Mouse (Mus musculus): ENCODE measurements around the gene Cxcr5. TPM values are rescaled to one million over a fixed set of nuclear protein-coding genes. Genes with fewer than 3 reads are reported as not detected.

The Cxcr5 gene
- polyA plus RNA-seq, 1 experiment: not detected

DNA sequence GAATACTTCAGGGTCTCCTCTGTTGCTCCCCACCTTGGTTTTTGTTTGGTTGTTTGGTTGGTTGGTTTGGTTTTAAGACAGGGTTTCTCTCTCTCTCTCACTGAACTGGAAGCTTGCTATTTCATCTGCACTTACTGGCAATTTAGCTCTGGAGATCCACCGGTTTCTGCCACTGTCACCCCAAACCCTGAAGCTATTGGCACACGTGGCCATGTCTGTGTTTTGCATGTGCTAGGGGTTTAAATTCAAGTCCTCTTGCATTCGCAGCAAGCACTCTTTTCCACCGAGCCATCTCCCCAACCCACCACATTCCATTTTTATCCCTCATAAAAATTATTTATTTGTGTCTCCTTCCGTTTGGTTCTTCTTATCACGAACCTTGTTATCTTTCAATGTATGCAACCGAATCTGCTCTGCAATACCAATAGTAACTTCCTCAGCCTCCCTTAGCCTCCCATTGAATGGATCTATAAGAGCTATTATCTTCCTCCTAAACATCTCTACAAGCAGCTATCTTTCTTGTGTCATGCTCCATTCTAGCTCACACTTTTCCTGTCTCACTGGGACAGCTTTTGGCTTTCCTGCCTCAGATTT lies 30.0 kb upstream of the Cxcr5 start:
- H3K4me1 ChIP-seq (ENCODE audit: control insufficient read depth, insufficient read depth, low read length): no peaks in the 10 kb centered on the region
- H3K27ac ChIP-seq (ENCODE audit: insufficient read depth, low read depth, low read length): no peak overlapping the region
- WGBS: 72% methylated on average over 7 of the region's 7 CpGs
- H3K4me3 ChIP-seq (ENCODE audit: insufficient read depth, low read depth, low read length): no peak overlapping the region
- TF ChIP-seq POLR2A (IDR thresholded peaks at IDR 0.05; ENCODE audit: insufficient read depth, low read depth, low read length) (no peak), CTCF (IDR thresholded peaks at IDR 0.05; ENCODE audit: insufficient read depth, low read depth, low read length) (no peak)

DNA sequence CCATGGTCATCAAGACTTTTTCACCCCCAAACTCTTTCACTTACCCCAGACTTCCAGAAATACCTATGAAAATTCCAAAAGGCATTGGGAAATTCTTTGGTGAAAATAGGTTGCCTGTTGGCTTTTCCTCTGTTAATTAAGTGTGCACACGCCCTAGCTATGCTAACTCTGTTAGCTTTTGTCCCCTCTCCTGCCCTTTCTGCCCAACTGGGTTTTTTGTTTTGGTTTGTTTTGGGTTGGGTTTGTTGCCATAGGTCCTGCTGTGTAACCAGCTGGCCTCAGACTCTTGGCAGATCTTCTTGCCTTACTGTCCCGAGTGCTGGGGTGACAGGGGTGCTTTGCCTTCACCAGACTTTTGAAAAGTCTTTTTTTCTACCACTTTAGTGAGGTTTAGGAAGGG lies 29.3 kb upstream of the Cxcr5 start:
- no peak overlapping the region for H3K4me3 ChIP-seq (ENCODE audit: insufficient read depth, low read depth, low read length)
- no peak overlapping the region for H3K27ac ChIP-seq (ENCODE audit: insufficient read depth, low read depth, low read length)
- H3K4me1 ChIP-seq (ENCODE audit: control insufficient read depth, insufficient read depth, low read length): no peaks in the 10 kb centered on the region
- TF ChIP-seq CTCF (IDR thresholded peaks at IDR 0.05; ENCODE audit: insufficient read depth, low read depth, low read length) (no peak), POLR2A (IDR thresholded peaks at IDR 0.05; ENCODE audit: insufficient read depth, low read depth, low read length) (no peak)
- 46% methylated on average over 2 of the region's 2 CpGs for WGBS

DNA sequence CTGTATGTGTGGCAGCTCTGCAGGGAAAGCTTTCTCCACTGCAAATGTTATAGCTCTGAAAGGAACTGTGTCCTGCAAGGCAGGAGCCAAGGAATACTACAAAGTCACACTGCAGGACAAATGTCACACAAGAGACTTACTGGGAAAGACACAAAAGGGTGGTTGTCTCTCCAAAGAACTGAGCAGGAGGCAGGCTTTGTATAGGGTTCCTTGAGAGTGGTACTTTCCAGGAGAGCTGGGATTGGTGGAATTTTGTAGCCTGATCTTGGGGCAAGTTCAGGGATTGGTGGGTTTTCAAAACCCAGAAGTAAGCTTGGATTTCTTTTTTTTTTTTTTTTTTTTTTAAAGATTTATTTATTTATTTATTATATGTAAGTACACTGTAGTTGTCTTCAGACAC lies 27.4 kb upstream of the Cxcr5 start:
- Histone ChIP-seq H3K4me1 (ENCODE audit: control insufficient read depth, insufficient read depth, low read length) (no peaks in the 10 kb centered on the region), H3K27ac (ENCODE audit: insufficient read depth, low read depth, low read length) (no peak overlapping the region), H3K4me3 (ENCODE audit: insufficient read depth, low read depth, low read length) (no peak overlapping the region)
- TF ChIP-seq POLR2A (IDR thresholded peaks at IDR 0.05; ENCODE audit: insufficient read depth, low read depth, low read length): no peak
- TF ChIP-seq CTCF (IDR thresholded peaks at IDR 0.05; ENCODE audit: insufficient read depth, low read depth, low read length): no peak

DNA sequence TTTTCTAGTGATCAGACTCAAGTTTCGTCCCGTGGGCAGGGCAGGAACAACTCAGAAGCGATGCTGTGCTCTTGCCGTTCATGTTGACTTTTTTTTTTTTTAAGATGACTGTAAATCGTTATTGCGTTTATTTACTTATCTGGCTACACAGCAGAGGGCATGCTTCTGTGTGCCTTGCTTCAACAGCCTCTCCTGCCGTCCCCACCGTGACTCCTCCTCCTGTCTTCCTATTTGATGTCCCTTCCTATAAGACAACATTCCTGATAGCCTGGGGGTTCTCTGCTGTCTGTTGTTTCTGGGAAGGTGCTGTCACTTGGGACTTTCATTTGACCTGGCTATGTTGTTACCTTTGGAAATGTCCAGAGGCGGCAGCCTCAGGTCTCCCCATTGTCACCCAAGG lies 26.9 kb upstream of the Cxcr5 start:
- Histone ChIP-seq H3K4me1 (ENCODE audit: control insufficient read depth, insufficient read depth, low read length) (no peaks in the 10 kb centered on the region), H3K4me3 (ENCODE audit: insufficient read depth, low read depth, low read length) (no peak overlapping the region), H3K27ac (ENCODE audit: insufficient read depth, low read depth, low read length) (no peak overlapping the region)
- TF ChIP-seq POLR2A (IDR thresholded peaks at IDR 0.05; ENCODE audit: insufficient read depth, low read depth, low read length) (no peak), CTCF (IDR thresholded peaks at IDR 0.05; ENCODE audit: insufficient read depth, low read depth, low read length) (no peak)
- 78% methylated on average over 9 of the region's 9 CpGs for WGBS

DNA sequence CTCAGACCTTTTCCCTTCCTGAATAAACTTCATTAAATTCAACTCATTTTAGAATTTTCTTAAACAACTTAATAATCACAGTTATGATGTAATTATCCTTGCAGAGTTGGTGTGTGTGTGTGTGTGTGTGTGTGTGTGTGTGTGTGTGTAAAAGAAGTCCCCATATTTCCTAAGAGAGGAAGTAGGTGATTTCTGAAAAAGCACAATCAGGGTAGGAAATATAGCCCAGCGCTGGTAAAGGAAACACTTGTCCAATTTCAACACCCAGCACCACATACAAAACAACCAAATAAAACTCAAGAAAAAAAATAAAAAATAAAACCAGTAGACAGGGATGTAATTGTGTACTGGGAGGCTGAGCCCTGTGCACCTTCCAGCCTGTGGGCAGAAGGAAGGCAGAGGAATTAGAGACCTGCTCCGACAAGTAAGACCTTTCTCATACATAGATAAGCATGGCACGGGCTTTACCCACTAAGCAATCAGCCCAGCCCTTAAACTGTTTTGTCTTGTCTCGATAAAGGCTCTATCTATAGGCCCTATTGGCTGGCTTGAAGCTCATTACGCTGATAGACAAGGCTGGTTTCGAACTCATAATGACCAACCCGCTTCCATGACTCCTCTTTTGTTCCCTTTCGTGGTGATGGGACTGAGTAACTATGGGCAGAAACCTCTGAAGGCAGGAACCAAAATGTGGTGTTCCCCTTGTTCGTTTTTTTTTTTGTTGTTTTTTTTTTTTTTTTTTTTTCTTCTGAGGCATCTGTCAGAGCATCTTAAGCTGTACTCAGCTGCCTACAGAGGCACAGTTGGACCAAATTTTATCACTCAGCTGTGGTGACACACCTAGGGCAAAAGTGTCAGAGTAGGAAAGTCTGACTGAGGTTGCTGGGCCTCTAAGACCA lies 25.8 kb upstream of the Cxcr5 start:
- 88% methylated on average over 9 of the region's 9 CpGs for WGBS
- 0 out of 2 replicates have a peak, but pooled peaks cover under 1% of the 10 kb centered on the region for H3K4me1 ChIP-seq (ENCODE audit: control insufficient read depth, insufficient read depth, low read length)
- TF ChIP-seq CTCF (IDR thresholded peaks at IDR 0.05; ENCODE audit: insufficient read depth, low read depth, low read length) (no peak), POLR2A (IDR thresholded peaks at IDR 0.05; ENCODE audit: insufficient read depth, low read depth, low read length) (no peak)
- no peak overlapping the region for H3K27ac ChIP-seq (ENCODE audit: insufficient read depth, low read depth, low read length)
- no peak overlapping the region for H3K4me3 ChIP-seq (ENCODE audit: insufficient read depth, low read depth, low read length)

DNA sequence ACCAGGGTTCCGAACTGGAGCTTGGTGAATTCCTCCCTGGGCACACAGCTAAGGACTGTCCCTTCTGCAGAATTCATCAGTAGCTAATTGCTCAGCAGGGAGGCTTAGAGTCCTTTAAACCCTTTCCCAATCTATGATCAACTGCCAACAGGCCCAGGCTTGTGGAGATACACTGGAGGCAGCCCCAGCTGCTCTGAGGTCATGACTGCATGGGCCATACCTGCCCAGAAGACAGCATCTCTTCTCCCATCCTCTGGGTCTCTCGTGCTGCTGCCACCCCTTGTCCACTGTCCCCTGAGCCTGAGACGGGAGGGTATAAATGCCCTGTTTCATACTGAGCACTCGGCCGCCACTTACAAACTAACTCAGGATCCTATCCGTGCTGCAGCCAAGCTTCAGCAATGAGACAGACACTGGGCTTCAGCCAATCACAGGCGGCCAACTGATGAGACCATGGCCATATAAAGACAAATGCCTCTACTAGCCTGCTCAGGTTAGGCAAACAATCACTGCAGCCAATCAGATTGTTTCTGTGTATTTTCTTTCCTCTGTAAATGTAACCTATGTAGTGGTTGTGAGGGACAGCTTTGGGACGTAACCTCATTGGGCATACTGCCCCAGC lies 25.1 kb upstream of the Cxcr5 start:
- H3K27ac ChIP-seq (ENCODE audit: insufficient read depth, low read depth, low read length): no peak overlapping the region
- WGBS: 73% methylated on average over 8 of the region's 8 CpGs
- 0 out of 2 replicates have a peak, but pooled peaks cover 3% of the 10 kb centered on the region for H3K4me1 ChIP-seq (ENCODE audit: control insufficient read depth, insufficient read depth, low read length)
- no peak for TF ChIP-seq POLR2A (IDR thresholded peaks at IDR 0.05; ENCODE audit: insufficient read depth, low read depth, low read length)
- TF ChIP-seq CTCF (IDR thresholded peaks at IDR 0.05; ENCODE audit: insufficient read depth, low read depth, low read length): no peak
- no peak overlapping the region for H3K4me3 ChIP-seq (ENCODE audit: insufficient read depth, low read depth, low read length)

DNA sequence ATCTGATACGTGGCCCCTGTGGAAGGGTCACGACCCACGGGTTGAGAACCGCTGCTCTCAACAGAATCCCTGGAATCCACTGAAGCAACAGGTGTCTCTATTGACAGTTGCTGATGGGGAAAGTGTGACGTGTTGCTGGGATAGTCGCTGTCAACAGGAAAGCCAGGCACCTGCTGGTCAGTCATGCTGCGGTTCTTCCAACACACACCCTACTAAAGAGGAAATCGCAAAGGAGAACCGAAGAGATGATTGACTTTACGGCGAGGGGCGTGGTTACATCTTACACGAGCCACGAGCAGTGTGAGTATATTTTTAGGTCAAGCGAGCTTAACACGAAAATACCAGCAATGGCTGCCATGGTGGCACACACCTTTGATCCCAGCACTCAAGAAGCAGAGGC lies 20.7 kb upstream of the Cxcr5 start:
- TF ChIP-seq POLR2A (IDR thresholded peaks at IDR 0.05; ENCODE audit: insufficient read depth, low read depth, low read length) (no peak), CTCF (IDR thresholded peaks at IDR 0.05; ENCODE audit: insufficient read depth, low read depth, low read length) (no peak)
- Histone ChIP-seq H3K4me3 (ENCODE audit: insufficient read depth, low read depth, low read length) (no peak overlapping the region), H3K27ac (ENCODE audit: insufficient read depth, low read depth, low read length) (no peak overlapping the region), H3K4me1 (ENCODE audit: control insufficient read depth, insufficient read depth, low read length) (peaks cover 6% of the 10 kb centered on the region; the same call in 1 of the 2 replicates)
- 92% methylated on average over 16 of the region's 16 CpGs for WGBS

DNA sequence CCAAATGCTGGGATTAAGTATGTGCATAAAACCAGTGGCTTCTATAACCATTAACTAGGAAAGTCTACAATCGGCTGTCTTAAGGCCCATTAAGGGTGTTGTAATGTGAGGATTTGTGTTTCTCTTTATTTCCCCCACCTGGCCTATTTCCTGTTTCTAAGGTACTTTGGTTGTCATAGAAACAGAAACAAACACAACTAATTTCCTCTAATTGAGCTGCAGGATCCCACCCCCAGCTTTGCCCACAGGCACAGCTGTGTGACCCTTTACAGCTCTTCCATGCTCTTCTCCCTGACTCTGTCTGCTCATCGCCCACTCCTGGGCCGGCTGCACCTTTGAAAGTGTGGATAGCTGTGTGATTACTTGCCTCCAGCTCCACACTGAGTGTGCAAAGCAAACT lies 19.7 kb upstream of the Cxcr5 start:
- WGBS: 32% methylated on average over 3 of the region's 3 CpGs
- TF ChIP-seq POLR2A (IDR thresholded peaks at IDR 0.05; ENCODE audit: insufficient read depth, low read depth, low read length) (no peak), CTCF (IDR thresholded peaks at IDR 0.05; ENCODE audit: insufficient read depth, low read depth, low read length) (no peak)
- Histone ChIP-seq H3K4me1 (ENCODE audit: control insufficient read depth, insufficient read depth, low read length) (peaks cover 6% of the 10 kb centered on the region; the same call in 1 of the 2 replicates), H3K27ac (ENCODE audit: insufficient read depth, low read depth, low read length) (no peak overlapping the region), H3K4me3 (ENCODE audit: insufficient read depth, low read depth, low read length) (no peak overlapping the region)

DNA sequence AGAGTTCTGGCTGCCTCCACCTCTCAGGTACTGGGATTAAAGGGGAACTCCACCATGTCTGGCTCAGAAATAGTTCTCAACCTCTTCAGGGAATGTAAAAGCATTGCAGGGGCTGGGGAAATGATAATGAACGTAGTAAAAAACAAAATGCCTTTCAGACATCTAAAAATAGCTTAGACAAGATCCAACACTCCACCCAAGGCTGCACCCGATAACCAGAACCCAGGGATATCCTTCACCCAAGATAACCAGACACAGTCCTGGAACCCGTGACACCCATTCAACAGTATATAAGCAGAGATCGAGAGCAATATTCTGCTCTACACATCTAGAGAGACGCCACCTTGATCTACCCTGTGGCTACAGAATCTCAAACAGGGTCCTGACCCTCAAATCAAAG lies 18.4 kb upstream of the Cxcr5 start:
- Histone ChIP-seq H3K4me3 (ENCODE audit: insufficient read depth, low read depth, low read length) (no peak overlapping the region), H3K4me1 (ENCODE audit: control insufficient read depth, insufficient read depth, low read length) (peaks cover 6% of the 10 kb centered on the region; the same call in 1 of the 2 replicates), H3K27ac (ENCODE audit: insufficient read depth, low read depth, low read length) (no peak overlapping the region)
- 81% methylated on average over 5 of the region's 5 CpGs for WGBS
- TF ChIP-seq CTCF (IDR thresholded peaks at IDR 0.05; ENCODE audit: insufficient read depth, low read depth, low read length): no peak
- TF ChIP-seq POLR2A (IDR thresholded peaks at IDR 0.05; ENCODE audit: insufficient read depth, low read depth, low read length): no peak

All from olfactory bulb, adult 2 months (tissue).